Mouse (Mus musculus): ENCODE data around the gene Myzap.

GRCm38 (mm10) chr9:71484871-71485474 lies 107.2 kb downstream of the Myzap start:
- TF ChIP-seq GATA1 (IDR thresholded peaks at IDR 0.05; ENCODE audit: borderline replicate concordance, low read length) (no peak), FLI1 (IDR thresholded peaks at IDR 0.05; ENCODE audit: low read length) (no peak)
